Mouse (Mus musculus): ENCODE data around the gene Skil.
A peak's percentile ranks its signal among the peaks of the same experiment; 100 is the strongest.

The Skil gene

DNA sequence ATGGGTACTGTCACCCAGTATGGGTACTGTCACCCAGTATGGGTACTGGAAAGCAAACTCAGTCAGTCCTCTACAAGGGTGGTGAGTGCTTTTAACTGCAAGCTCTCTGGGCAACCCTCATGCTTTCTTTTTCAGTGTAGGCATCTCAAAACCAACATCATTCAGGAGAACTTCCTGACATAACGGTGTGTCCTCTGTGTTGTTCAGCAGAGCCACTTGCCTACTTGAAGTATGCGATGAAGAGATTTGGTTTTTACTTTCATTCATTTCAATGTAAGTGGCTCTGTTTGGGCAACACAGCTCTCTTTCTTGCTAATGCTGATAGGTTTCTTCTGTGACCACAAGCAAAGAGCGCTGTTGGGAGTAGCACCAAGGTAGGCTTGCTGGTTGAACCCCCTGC, 9.9 kb upstream of the Skil start:
- DNase-seq: no peak

DNA sequence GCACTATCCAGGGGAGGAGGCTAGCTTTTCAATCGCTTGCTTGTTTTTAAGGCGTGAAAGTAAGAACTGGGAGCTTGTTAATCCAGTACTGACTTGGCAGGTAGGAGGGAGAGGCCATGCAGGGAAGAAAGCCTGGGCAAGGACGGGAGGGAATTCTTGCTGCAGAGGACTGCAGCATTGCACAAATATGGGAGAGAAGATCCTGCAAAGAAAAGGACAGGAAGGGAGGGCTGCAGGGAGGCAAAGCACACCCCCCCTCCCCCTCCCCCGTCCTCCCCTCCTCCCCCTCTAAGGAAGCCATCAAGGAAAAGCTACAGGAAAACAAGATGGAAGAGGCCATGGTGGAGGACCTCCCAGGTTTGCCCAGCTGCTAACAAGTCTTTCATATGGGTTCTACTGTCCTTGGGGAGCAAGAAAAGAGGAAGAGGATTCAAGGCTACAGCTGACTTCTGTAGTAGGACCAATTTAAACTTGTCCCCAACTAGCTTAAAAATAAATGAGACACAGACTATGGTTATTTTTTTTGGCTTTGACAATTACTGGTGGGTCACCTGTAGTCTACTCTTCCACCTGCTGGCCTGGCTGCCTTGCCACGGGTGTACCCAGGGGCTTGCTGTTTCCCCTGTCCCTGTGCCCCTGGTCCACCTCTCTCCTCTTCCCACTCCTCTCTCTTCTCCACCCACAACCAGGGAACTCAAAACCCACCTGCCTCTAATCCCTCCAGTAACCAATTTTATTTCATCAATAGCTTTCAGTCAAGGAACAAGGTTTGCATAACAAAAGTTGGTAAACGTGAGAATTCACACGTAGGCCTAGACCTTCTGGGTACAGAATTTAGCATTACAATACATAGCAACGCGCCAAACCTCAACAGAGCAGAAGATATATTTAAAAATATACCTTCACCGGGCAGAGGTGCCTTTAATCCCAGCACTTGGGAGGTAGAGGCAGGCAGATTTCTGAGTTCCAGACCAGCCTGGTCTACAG, 5.8 kb upstream of the Skil start:
- DNase-seq: no peak

DNA sequence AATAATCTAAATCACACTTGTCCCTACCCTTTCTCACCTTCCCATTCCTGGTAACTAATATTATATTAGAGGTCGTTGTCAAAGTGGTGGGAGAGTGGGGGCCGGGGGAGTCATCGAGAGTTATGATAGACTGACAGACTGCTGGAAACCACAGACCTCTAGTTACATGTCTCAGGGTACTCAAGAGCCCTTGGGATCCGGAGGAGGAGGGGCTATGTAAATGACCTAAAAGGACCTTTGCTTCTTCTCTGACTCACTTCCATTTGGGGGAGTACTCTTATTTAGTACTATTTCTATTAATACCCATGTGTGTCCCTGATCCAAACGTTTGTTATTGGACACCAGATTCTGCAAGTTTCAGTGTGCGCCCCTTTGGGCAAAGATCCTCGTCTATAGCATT, 4.9 kb upstream of the Skil start:
- DNase-seq: peak; percentile 46 to 61

DNA sequence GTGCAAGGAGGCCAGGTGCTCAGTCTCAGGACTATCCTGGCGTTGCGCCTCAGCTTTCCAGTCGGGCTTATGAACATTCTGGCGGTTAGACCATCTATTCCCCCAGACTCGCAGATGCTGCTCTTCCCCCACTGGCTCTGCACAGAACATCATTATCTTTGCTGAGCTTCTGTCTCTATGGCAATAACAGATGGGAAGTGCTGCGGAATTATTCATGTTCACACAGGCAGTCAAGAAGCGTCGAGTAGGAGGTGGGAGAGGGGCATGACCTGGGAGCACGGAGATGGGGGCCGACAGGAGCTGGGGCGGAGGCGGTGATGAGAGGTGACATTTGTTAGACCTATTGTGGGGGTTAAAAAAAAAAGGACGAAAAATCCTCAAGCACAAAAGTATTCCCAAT, 1.7 kb upstream of the Skil start:
- peak; percentile 33 to 34 for DNase-seq

DNA sequence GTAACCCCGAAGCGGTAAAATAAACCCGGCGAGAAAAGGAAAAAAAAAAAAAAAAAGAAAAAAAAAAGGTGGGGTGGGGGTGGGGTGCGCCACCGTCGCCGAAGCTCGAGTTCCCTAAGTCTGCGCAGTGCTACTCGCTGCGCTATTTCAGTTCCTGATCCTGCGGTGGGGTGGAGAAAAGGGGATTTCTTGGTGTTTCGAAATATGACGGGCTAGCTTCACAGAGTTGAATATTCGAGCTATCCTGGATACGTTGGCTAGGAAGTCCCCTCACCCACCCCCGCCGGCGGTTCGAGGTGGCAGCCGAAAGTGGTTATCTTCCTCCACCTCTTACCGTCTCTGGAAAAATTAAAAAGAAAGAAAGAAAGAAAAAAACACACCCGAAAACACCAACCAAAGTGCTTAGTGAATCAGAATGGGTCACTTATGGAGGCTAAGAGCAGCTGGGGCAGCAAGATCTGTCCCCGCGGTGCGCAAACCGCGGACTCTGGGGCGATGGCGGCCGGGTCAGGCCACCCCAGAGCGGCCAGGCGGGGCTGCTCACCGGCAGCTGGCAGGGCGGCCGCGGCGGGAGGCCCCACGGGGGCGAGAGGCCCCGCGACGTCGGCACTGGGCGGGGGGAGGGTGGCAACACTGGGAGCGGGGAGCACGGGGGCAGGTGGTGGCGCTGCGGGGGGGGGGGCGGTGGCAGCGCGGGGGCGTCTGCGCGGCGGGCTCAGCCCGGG, 1.1 kb upstream of the Skil start:
- DNase-seq: peak; percentile 84 to 87

DNA sequence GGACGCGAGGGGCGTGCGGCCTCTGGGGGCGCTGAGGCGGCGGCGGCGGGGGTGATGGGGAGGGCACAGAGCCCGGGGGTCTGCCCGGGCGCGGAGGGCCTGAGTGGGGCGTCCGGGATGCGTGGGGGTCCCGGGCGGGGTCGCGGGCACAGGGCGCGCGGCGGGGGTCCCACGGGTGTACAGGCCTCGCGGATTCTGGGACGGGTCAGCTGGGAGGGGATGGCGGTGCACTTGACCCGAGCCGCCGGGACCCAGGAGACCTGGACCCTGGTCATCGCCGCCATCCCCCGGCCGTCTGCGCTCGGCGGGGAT, 277 bp downstream of the Skil start:
- no peak for DNase-seq

DNA sequence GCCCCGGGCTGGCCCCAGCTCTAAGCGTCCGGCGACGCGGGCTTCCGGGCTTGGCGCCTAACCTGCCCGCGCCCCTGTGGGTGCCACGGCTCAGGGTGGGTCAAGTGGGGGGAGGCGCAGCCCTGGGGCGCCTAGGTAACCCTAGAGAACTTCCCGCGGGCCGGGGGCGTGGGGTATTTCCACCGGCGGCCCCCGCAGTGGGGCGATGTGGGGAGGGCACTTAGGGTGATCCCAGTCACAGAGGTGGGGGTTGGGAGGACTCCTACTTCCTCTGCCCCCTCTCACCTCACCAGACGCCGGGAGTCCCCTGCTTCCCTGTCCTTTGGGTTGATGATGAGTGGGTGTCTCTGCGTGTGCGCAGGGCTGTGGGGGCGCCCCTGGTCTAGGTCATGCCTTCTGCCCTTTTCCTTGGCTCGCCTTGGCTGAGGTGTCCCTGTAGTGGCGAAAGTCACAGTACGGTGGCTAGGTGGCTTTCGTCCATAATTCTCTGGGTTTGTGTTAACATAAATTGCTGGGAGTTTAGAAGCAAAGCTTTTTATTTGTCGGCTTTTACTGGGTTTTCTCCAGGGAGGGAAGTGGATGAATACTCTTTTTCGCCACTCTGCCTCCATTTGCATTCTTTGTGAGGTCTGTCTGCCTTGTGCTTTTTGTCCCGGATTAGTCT, 765 bp downstream of the Skil start:
- peak; percentile 65 for DNase-seq

DNA sequence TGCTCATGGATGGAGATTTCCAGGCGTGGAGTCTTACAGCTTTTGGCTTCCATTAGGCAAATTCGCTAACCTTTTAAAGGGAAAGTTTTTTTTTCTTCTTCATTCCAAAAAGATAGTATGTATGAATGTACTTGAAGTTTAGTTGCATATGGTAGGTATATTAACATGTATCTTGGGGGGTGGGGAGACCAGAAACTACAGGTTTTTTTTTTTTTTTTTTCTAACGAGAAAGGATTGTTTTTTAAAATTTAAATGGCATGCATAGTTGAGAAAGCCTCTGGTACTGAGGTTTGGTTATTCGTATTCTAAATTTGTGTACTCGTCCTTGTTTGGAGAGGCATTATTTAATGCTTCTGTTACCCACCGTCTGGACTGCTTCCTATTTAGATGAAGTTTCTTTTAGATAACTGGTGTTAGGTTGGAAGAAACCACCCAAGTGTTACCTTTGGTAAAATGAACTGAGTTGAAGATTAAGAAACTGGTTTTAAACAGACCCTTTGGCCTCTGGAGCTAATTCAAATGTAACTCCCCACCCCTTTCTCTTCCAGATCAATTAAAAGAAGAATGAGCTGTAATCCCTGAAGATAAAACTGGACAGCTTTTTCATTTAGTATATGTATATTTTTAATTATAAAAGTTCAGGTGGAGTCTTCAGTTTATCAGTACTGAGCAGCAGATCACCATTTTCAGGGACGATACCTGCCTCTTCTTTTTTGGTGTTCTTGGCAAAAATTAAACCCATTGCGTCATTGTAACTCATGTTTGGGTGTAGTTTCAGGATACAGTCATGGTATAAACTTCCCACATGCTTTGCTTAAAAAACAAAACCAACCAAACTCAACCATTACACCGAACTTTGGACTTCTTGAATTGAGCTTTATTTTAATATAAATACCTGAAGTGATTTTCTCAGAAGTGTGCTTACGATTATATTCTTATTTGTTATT, 1.6 kb downstream of the Skil start:
- DNase-seq: no peak

DNA sequence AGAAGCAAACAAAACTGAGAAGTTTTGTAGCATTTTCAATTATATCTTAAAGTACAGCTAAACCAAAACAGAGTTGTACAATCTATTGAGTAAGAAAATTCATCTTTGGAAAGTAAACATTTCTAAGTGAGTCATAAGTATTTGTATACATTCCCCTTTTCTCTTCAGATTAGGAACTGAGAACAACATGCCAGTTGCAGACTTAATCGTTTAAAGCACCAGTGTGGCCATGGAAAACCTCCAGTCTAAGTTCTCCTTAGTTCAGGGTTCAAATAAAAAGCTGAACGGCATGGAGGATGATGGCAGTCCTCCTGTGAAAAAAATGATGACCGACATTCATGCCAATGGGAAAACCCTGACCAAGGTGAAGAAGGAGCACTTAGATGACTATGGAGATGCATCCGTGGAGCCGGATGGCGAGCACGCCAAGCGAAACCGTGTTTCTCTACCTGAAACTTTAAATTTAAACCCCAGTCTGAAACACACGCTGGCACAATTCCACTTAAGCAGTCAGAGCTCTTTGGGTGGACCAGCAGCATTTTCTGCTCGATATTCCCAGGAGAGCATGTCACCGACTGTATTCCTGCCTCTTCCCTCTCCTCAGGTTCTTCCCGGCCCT, 2.4 kb downstream of the Skil start:
- DNase-seq: no peak

DNA sequence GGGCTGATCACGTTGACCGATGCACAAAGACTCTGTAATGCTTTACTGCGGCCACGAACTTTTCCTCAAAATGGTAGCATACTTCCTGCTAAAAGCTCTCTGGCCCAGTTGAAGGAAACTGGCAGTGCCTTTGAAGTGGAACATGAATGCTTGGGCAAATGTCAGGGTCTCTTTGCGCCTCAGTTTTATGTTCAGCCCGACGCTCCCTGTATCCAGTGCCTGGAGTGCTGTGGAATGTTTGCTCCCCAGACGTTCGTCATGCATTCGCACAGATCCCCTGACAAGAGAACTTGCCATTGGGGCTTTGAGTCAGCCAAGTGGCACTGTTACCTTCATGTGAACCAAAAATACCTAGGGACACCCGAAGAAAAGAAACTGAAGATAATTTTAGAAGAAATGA, 3.1 kb downstream of the Skil start:
- DNase-seq: no peak

DNA sequence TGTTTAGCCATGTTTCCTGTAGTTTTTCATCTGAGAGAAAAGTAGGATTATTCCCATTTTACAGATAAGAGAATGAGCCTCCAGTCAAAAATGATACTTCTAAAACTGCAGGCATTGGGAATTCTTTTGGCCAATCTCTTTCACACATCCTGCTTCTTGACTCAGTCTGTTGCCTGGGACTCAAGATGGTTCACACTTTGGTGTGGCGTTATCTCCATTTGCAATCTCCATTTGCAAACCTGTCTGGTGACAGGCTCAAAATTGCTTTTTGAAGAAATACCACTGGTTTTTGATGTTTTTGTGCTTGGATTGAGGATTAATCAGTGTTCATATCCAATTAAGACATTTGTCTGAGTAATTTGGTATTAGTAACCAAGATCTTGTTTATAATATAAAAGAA, 3.7 kb downstream of the Skil start:
- DNase-seq: no peak

DNA sequence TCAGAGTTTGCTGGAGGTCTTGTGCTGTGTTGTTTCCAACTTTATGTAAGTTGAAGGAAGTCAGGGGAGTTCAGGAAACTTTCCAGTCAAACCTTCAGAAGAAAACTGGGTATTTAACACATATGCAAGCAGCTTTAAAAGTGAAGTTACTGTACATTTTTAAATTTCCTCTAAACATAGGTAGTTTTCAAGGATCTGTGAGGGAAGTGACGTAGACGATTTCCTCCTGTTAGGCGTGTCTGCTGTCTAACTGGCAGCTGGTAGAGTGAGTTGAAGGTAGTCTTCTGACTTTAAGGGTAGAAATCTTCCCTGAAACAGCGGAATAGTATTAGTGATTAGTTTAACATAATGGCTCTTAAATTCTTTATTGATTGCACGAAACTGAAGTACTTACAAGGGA, 5.2 kb downstream of the Skil start:
- DNase-seq: no peak

DNA sequence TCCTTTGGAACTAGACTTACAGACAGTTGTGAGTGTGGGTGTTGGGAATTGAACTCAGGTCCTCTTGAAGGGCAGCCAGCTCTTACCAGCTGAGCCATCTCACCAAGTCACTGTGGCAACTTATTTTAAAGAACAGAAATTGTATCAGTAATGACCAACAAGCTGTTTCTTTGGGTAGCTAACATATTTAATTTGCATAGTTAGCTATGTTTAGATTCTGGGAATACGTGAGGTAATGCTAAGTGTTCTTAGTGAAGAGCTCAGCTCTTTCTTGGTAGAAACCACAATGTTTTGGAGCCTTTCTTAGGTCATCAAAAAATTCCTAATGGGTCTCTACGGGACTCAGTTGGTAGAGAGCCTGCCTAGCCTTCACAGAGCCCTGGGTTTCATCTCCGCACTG, 5.9 kb downstream of the Skil start:
- no peak for DNase-seq

DNA sequence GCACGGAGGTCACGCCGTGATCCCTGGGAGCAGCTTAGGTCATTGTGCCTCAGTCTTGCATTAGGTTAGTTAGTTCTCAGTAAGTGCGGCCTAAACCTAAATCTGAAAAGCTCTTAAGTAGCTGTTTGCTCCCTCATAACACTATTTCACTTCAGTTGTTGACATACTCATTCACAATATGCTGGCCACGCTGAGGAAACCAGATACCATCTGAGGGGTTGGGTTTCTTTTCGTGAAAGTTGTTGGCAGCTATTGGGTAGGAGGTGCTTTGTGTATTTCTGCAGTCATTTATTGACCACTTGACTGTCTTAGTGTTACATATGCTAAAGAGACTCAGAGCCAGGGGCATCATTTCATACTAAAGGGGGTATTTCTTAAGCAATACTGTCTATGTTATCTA, 10.1 kb downstream of the Skil start:
- no peak for DNase-seq

DNA sequence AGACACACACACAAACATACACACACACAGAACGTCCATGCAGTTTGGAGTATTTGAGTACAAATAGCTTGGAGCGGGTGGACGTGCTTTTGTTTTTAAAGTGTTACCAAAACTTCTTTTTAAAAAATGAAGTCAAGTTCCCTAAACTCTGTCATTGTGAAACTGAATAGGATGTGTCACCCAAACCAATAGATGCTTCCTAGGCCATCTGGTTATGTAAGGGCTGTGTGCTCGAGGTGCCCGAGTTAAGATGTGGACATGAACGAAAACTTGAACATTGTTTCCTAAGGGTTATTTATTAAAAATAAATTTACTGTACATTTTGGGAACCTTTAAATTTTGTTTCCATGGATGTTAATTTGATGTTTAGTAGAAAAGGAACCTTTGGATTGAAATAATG, 11.7 kb downstream of the Skil start:
- DNase-seq: no peak

DNA sequence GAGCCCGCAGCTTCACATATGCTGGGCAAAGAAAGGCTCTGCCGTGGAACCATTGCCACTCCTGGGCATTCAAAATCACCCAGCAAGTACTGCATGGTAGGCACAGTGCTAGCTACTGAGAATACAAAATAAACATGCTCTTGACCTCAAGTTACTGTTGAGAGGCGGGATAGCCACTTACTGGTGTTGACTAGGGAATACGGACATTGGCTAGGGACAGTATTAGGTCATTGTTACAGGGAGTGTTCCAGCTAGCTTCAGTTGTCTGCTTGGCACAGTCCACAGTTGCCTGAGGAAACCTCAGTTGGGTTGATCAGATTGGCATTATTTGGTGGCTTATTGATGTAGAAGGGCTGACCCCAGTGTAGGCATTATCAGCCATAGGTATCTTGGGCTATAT, 12.8 kb downstream of the Skil start:
- DNase-seq: no peak

DNA sequence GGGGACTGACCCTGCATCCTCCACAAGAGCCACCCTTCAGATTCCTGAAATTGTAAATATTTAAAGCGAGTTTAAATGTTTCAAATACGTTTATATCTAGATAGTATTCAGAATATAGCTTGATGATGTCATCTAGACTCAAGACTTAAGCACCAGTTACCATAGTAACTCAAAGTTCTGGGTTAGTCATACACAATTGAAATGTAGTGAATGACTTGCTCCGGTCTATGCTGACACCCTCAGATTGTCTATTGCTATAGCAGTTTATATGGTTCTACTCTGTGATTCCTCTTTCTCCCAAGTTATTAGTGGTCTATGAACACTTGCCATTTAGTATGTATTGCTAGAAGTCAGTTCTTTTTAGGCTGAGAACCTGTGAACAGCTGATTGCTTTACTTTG, 14.2 kb downstream of the Skil start:
- DNase-seq: peak in 1 of 2 experiments; percentile 26

DNA sequence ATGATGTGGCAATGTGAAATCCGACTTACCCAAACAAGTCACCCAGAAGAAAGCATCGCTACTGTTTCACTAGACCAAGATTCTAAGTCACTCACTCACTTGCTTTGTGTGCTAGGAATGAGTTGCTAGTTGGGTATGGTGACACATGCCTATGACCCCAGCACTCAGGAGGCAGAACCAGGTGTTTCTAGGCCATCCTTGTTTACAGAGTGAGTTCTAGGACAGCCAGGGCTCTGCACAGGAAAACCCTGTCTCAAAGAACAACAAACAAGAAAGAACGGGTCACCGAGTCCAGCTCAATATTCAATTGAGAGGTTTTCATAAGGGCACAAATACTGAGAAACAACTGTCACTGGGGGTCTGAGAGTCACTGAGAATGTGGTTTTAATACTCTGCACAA, 28.2 kb downstream of the Skil start:
- DNase-seq: no peak

DNA sequence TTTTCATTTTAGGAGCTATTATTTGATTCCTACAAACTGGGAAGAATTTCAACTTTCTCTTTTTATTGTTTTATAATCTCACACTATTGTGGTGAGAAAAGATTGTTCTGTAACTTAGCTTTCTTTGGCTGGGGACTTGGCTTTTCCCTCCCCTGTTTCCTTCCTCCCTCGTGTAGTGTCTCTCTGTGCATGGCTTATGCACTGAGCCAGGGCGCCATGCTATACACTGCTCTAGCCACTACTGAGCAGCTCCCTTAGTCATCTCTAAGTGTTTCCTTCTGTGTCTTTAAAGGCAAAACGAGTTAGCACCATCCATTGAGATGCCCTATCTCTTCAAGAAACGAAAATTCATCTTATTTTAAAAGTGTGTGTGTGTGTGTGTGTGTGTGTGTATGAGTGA, 31.4 kb downstream of the Skil start:
- no peak for DNase-seq

DNA sequence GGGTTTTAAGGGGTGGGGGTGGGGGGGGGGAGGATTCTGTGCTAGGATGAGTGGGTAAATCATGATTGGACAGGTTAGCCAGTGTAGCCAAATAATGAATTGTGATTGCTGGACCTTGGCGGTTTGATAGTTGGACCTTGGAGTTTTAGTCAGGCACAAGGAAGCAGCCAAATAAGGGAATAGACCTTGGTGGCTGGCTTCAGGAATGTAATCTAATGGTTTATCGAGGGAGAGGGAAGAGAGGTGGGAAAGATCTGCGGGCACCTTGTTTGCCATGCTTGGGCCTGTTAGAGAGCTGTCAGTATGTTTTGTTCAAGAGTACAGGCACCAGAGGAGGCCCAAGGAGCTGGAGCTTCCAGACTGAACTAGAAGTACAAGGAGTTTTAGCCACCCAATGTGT, 32.0 kb downstream of the Skil start:
- DNase-seq: no peak

DNA sequence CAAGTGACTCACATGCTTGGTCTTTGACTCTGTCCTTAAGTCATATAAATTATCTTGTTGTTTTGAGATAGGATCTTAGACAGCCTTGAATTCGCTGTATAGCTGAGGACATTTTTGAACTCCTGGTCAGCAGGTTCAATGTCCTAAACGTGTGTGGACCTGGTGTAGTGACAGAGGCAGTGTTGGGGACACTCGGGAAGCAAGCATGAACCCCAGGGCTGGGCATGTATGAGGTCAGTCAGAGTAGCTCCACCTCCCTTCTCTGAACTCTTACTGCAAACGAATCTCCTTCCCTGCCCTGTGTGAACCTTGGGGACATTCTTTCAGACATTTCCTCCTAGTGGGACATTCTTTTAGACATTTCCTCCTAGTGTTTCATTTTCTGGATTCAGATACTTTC, 34.9 kb downstream of the Skil start:
- no peak for DNase-seq

DNA sequence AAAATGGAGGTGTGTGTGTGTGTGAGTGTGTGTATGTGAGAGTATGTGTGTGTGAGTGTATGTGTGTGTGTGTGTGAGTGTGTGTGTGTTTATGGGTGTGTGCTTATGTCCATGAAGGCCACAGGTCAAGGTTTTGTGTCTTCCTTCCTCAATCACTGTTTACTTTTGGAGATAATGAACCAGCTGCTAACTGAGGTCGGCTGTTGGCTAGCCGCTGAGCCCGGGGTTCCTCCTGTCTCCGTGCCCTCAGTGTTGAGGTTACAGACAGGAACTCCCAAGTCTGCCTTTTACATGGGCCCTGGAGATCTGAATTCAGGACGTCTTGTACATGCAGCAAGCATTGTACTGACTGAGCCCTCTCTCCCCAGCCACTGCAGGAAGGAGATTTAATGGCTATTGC, 38.8 kb downstream of the Skil start:
- DNase-seq: no peak

All from B cell, adult 2 months (primary cell).